Mouse (Mus musculus): Measurements from ENCODE around the gene Adam4.
"Not testable (repeated sequence)": the region's sequence is repeated elsewhere in the genome, so short reads cannot be mapped to it uniquely, and the experiment has no call there.

Adam4 gene

DNA sequence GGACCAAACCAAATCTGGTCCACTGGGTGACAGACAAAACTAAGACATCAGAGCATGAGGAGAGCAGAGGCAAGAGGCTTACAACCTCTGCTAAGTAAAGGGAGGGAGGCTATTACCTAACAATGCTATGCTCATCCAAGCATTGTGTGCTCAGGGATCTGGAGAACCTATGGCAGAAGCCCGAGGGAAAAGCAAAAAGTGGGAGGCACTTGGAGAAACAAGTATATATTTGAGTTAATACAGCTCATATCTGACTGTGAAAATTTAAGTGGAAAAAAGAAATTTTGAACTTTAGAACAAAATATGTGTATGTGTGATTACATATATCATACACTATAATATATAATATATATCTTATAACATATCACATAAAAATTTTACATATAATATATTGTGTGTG lies at the start of gene Adam4:
TSS of gene Adam4 (minus strand) at position 101 of the 400 bp plus-strand sequence.
- no peak for DNase-seq (ENCODE audit: low spot score in 2 of 2)

DNA sequence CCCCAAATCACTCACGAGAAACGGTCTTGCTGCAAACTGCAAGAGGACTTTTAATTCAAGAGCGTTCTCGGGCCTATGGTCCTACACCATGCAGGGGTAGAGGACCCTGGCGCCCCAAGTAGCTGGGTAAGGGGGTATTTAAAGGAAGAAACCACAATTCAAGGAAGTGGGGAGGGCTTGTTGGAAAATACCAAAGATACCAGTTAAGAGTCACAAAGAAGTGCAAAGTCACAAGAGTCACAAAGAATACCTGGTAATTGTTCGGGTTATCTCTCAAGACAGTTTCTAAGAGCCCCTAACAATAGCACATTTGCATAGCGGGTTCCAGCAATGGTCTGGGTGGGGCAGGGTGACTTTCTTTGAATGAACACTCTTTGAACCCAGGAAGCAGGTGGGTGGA lies 37.3 kb upstream of the Adam4 start:
- not testable (repeated sequence) for DNase-seq (ENCODE audit: low spot score in 2 of 2)

DNA sequence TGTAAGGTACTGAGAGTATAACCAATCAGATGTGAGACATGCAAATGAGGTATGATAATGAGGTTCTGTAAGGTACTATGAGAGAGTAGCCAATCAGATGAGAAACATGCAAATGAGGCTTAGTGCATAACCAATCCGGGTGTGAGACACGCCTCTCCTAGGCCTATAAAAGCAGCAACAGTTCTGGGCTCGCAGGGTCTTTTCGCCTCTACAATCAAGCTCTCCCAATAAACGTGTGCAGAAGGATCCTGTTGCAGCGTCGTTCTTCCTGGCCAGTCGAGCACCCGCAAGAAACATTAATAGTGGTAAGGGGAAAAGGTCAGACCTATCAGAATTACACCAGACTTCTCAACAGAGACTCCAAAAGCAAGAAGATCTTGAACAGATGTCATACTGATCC lies 17.2 kb upstream of the Adam4 start:
- DNase-seq (ENCODE audit: low spot score in 2 of 2) = not testable (repeated sequence)

DNA sequence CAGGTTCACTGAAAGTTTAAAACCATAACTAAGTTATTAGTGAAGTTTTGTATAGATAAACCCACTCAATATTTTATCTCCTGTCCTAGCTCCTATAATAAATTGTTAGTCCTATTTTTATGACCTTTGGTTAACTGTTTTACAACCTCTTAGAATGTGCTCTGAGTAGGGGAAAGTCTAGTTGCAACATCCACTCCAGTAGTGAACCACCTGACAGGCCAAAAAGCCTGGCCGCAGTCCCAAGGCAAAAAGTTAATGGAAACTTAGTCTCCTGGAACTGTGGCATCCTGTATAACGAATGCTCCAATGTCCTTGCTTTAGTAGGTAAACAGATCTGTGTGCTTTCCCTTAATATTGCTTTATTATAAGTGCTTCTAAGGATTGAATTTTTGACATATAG lies 13.0 kb upstream of the Adam4 start:
- not testable (repeated sequence) for DNase-seq (ENCODE audit: low spot score in 2 of 2)

DNA sequence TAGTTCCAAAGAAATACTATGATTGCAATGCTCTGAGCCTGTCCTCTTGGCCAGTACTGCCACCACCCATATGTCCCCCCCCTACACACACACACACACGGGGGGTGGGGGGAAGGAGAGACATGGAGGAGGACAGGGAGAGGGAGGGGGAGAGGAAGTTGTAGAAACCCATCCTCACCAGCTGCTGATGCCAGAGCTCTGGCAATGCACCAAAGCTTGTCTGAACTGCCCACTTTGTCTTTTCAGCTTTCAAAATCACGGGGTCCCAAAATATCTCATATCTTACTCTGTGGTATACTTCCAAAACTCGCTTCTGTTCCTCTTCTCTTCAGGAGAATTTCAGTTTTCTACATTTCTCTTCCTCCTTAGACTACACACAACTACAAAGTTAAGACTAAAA lies 8.5 kb downstream of the Adam4 start:
- DNase-seq (ENCODE audit: low spot score in 2 of 2) = peak in 1 of 2 experiments; percentile 37

DNA sequence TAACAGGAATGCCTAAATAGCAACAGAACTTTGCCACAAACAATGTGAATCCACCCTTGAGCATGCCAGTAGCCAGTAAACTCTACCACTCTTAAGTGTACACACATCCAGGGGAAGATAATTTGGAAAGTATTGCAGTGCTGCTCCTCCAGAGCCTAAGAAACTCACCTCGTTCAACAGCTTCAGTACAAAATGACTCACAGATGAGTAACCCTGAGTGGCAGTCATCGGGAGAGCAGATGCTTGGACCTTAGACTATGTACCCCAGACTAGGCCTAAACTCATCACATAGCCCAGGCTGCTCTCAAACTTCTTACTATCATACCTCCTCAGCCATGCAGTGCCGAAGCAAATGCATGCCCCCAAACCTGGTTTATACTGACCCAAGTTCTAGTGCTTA lies 12.8 kb downstream of the Adam4 start:
- no peak for DNase-seq (ENCODE audit: low spot score in 2 of 2)

DNA sequence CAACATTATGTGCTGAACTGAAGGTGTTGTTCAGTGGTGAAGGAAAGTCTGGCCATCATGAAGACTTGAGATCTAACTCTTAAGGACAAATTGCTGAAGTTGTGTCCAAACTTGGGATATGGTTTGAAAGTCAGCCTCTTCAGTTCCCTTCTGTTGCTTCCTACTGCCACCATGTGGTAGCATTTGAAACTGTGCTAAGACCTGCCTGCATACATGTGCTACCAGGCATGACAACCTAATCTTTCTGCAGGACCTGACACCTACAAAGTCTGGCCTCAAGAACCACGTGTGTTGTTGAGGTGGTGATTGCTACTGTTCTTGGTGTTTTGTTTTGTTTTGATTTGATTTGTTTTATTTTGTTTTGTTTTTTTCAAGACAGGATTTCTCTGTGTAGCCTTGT lies 19.6 kb downstream of the Adam4 start:
- DNase-seq (ENCODE audit: low spot score in 2 of 2) = peak; percentile 19 to 66

DNA sequence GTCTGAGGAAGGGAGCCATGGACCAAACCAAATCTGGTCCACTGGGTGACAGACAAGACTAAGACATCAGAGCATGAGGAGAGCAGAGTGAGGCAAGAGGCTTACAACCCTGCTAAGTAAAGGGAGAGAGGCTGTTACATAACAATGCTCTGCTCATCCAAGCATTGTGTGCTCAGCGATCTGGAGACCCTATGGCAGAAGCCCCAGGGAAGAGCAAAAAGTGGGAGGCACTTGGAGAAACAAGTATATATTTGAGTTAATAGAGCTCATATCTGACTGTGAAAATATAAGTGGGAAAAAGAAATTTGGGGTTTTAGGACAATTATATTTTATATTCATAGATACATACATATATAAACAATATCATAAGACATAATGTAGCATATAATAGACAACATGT lies 42.4 kb downstream of the Adam4 start, which contains the start of gene Gm4787:
TSS of gene Gm4787 (minus strand) at position 101 of the 400 bp plus-strand sequence.
- DNase-seq (ENCODE audit: low spot score in 2 of 2) = not testable (repeated sequence)
